Mouse (Mus musculus): ENCODE data around the gene Slc38a5.

DNA sequence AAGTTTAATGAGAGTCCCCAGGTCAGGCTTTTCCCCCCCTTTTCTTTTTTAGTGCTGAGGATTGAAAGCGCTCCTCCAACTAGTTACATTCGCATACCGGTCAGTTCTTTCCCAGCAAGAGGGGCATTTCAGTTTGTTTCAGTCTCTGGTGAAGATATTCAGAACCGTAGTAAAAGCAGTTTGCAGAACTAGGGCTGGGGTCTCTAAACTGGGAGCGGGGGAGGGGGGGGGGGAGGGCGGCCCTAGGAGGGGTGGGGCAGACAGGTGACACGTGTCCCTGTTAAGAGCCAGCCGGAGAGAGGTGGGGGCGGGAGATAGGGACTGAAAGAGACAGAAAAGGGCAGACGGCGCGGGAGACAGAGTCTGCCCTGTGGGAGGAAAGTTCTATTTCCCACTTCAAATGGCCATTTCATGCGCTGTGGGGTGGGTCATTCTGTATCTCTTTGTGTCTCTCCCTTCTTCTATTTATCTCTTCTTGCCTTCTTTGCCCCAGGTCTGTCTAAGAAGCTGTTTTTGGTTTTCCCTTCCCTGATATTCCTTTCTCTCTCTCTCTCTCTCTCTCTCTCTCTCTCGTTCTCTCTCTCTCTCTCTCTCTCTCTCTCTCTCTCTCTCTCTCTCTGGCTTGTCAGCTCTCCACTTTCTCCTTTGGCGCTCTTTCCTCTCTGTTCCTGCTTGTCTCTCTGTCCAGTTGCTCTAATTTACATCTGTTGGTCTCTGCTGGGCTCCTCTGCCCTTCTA lies at the start of gene Slc38a5:
- TF ChIP-seq CTCF (IDR thresholded peaks at IDR 0.05): no peak
- no peak for TF ChIP-seq POLR2A (IDR thresholded peaks at IDR 0.05; ENCODE audit: insufficient read depth, low read depth, low read length)

Data from heart, adult 2 months (tissue).